In genomic region chr12:76467256-76467655, GRCm38 (mm10) we compare ENCODE assay signal across 28 mouse cellular contexts. TPM values are rescaled to one million over a fixed set of nuclear protein-coding genes. Genes with fewer than 3 reads are reported as not detected.
DNase-seq lines count a peak whose midpoint lies in the region; ATAC-seq and TF ChIP-seq lines count a peak whose summit lies in the region.
"Had no signal": no experiment of that assay in that cellular context is flagged by ENCODE, and none has a peak within 500 bp of the region (broad histone marks: within the 10 kb centered on the region; RNA-seq: fewer than 3 reads in every experiment).

No protein-coding gene starts in this region.

- no peak overlapping the region for H3K4me3 ChIP-seq in stomach, postnatal 0 days (ENCODE audit: low read depth, low read length)
- H3K4me3 ChIP-seq: forebrain, embryonic 13.5 days; hindbrain, embryonic 10.5 days; hindbrain, embryonic 15.5 days; left cerebral cortex, adult 2 months; limb, embryonic 12.5 days; liver, embryonic 15.5 days; lung, embryonic 15.5 days; midbrain, embryonic 13.5 days had no signal

- WGBS in stomach, postnatal 0 days = 50% methylated on average over 7 of the region's 7 CpGs

- peak; percentile 16 for DNase-seq in urinary bladder, postnatal 14 days (ENCODE audit: low spot score)
- DNase-seq in urinary bladder, adult 2 months (ENCODE audit: low spot score) = no peak
- DNase-seq in MN1 (ENCODE audit: low spot score) = peak; percentile 46
- peak; percentile 65 for DNase-seq in fibroblast of lung, adult 2 months (ENCODE audit: low read depth)
- DNase-seq in stomach, postnatal 0 days (ENCODE audit: low spot score) = peak; percentile 28
- no peak for DNase-seq in right cerebral cortex, adult 18-20 months
- DNase-seq in thymus, postnatal 10 days (ENCODE audit: low spot score in 2 of 2) = no peak
- no peak for DNase-seq in cerebellum, postnatal 14 days
- DNase-seq: adrenal gland, adult 8-10 months; cerebellum, adult 11-12 months; kidney, adult 11 months; kidney, postnatal 14 days; lung, postnatal 4 days; thymus, adult 18-20 months; thymus, postnatal 36 days had no signal

- no peak for ATAC-seq in stomach, postnatal 0 days (ENCODE audit: low FRiP score, low TSS enrichment)
- ATAC-seq: activated CD4-positive, CD25-positive, alpha-beta regulatory T cell, adult 4 months; CD4-positive, CD25-positive, alpha-beta regulatory T cell, adult 4 months; forebrain, embryonic 13.5 days; inflammation-experienced regulatory T-cells, adult 6 months; midbrain, embryonic 13.5 days had no signal

- TF ChIP-seq EP300 in stomach, postnatal 0 days (optimal IDR thresholded peaks at IDR 0.05) = no peak

- H3K9ac ChIP-seq in stomach, postnatal 0 days (ENCODE audit: low read length) = no peak overlapping the region
- H3K9ac ChIP-seq: forebrain, embryonic 13.5 days; hindbrain, embryonic 15.5 days; limb, embryonic 12.5 days; liver, embryonic 15.5 days; lung, embryonic 15.5 days; midbrain, embryonic 13.5 days had no signal

- TF ChIP-seq CTCF in stomach, postnatal 0 days (IDR thresholded peaks at IDR 0.05; ENCODE audit: low read depth) = no peak

- H3K36me3 ChIP-seq in stomach, postnatal 0 days (ENCODE audit: control insufficient read depth, insufficient read depth, low read length) = no peaks in the 10 kb centered on the region
- H3K36me3 ChIP-seq: hindbrain, embryonic 10.5 days; hindbrain, embryonic 15.5 days; limb, embryonic 12.5 days; liver, embryonic 15.5 days; lung, embryonic 15.5 days; midbrain, embryonic 13.5 days had no signal

- H3K27ac ChIP-seq in stomach, postnatal 0 days (replicated peaks) = no peak overlapping the region
- H3K27ac ChIP-seq: forebrain, embryonic 13.5 days; hindbrain, embryonic 10.5 days; hindbrain, embryonic 15.5 days; left cerebral cortex, adult 2 months; limb, embryonic 12.5 days; liver, embryonic 15.5 days; lung, embryonic 15.5 days; midbrain, embryonic 13.5 days had no signal

- H3K4me2 ChIP-seq in stomach, postnatal 0 days (replicated peaks; ENCODE audit: low read depth) = no peak overlapping the region
- H3K4me2 ChIP-seq: forebrain, embryonic 13.5 days; hindbrain, embryonic 15.5 days; limb, embryonic 12.5 days; liver, embryonic 15.5 days; lung, embryonic 15.5 days; midbrain, embryonic 13.5 days had no signal

- no peaks in the 10 kb centered on the region for H3K27me3 ChIP-seq in stomach, postnatal 0 days (ENCODE audit: control insufficient read depth, insufficient read depth, low read length)
- H3K27me3 ChIP-seq: forebrain, embryonic 13.5 days; hindbrain, embryonic 15.5 days; limb, embryonic 12.5 days; liver, embryonic 15.5 days; lung, embryonic 15.5 days; midbrain, embryonic 13.5 days had no signal

- H3K4me1 ChIP-seq in stomach, postnatal 0 days (replicated peaks; ENCODE audit: control insufficient read depth, insufficient read depth) = 0 out of 2 replicates have a peak, but pooled peaks cover 3% of the 10 kb centered on the region
- H3K4me1 ChIP-seq: forebrain, embryonic 13.5 days; liver, embryonic 15.5 days; midbrain, embryonic 13.5 days had no signal

- H3K9me3 ChIP-seq in stomach, postnatal 0 days (ENCODE audit: control insufficient read depth, low read length) = no peaks in the 10 kb centered on the region
- H3K9me3 ChIP-seq: forebrain, embryonic 13.5 days; hindbrain, embryonic 10.5 days; hindbrain, embryonic 15.5 days; limb, embryonic 12.5 days; liver, embryonic 15.5 days; lung, embryonic 15.5 days; midbrain, embryonic 13.5 days had no signal

RNA-seq across cellular contexts. Expression of gene Ppp1r36, which starts 49.9 kb away (rescaled TPM):
- 11.8 TPM in 2 replicates for polyA plus RNA-seq in urinary bladder, adult 2 months (2012; rRNA removed)
- 3.5 and 4.9 TPM in 2 replicates for polyA plus RNA-seq in stomach, postnatal 0 days (2015; fragmentation: Nextera tagmentation; extraction: Ambion mirVana)
- polyA plus RNA-seq: activated CD4-positive, CD25-positive, alpha-beta regulatory T cell, adult 4 months; CD4-positive, CD25-positive, alpha-beta regulatory T cell, adult 4 months; inflammation-experienced regulatory T-cells, adult 6 months; liver, adult 2 months; small intestine, adult 2 months had no signal

Comparison
In these comparisons a context has a peak if more than half of its experiments do, and no peak if none do; other contexts are left out.
1. DNase-seq: peak in urinary bladder, postnatal 14 days (single experiment), MN1 (single experiment), fibroblast of lung, adult 2 months (single experiment) and stomach, postnatal 0 days (single experiment); none in urinary bladder, adult 2 months (single experiment), right cerebral cortex, adult 18-20 months (single experiment), thymus, postnatal 10 days (0 of 2) and cerebellum, postnatal 14 days (0 of 2).